Mouse (Mus musculus): ENCODE results near the gene Cnot6l. TPM values are rescaled to one million over a fixed set of nuclear protein-coding genes. Genes with fewer than 3 reads are reported as not detected.

The Cnot6l gene
- polyA plus RNA-seq, 1 experiment, result 4.7 TPM

- Histone ChIP-seq H3K4me3 (ENCODE audit: control insufficient read depth, low read depth, low read length) (no peak overlapping the region), H3K36me3 (ENCODE audit: control insufficient read depth, insufficient read depth, low read length) (no peaks in the 10 kb centered on the region), H3K27ac (ENCODE audit: control insufficient read depth, insufficient read depth, low read depth, low read length) (no peak overlapping the region), H3K27me3 (ENCODE audit: control insufficient read depth, insufficient read depth, low read length) (no peaks in the 10 kb centered on the region), H3K4me1 (ENCODE audit: control insufficient read depth, insufficient read depth, low read length) (no peaks in the 10 kb centered on the region; the same call in 1 of the 2 replicates)
- TF ChIP-seq POLR2A (IDR thresholded peaks at IDR 0.05; ENCODE audit: control insufficient read depth, low read depth, low read length) (no peak), CTCF (IDR thresholded peaks at IDR 0.05; ENCODE audit: control insufficient read depth, insufficient read depth, insufficient replicate concordance, low read depth, low read length) (no peak)
Observed at GRCm38 (mm10) chr5:96039188-96039840, 124.7 kb downstream of the Cnot6l start.

GRCm38 (mm10) chr5:96037684-96038121 is 126.3 kb downstream of the Cnot6l start:
- H3K36me3 ChIP-seq (ENCODE audit: control insufficient read depth, insufficient read depth, low read length), result no peaks in the 10 kb centered on the region
- no peak overlapping the region for H3K4me3 ChIP-seq (ENCODE audit: control insufficient read depth, low read depth, low read length)
- H3K27me3 ChIP-seq (ENCODE audit: control insufficient read depth, insufficient read depth, low read length), result no peaks in the 10 kb centered on the region
- H3K27ac ChIP-seq (ENCODE audit: control insufficient read depth, insufficient read depth, low read depth, low read length), result no peak overlapping the region
- H3K4me1 ChIP-seq (ENCODE audit: control insufficient read depth, insufficient read depth, low read length), result no peaks in the 10 kb centered on the region; the same call in 1 of the 2 replicates
- TF ChIP-seq CTCF (IDR thresholded peaks at IDR 0.05; ENCODE audit: control insufficient read depth, insufficient read depth, insufficient replicate concordance, low read depth, low read length), result no peak
- TF ChIP-seq POLR2A (IDR thresholded peaks at IDR 0.05; ENCODE audit: control insufficient read depth, low read depth, low read length), result no peak

GRCm38 (mm10) chr5:96036125-96036672 is 127.8 kb downstream of the Cnot6l start:
- Histone ChIP-seq H3K4me1 (ENCODE audit: control insufficient read depth, insufficient read depth, low read length) (no peaks in the 10 kb centered on the region; the same call in 1 of the 2 replicates), H3K27ac (ENCODE audit: control insufficient read depth, insufficient read depth, low read depth, low read length) (no peak overlapping the region), H3K27me3 (ENCODE audit: control insufficient read depth, insufficient read depth, low read length) (no peaks in the 10 kb centered on the region), H3K36me3 (ENCODE audit: control insufficient read depth, insufficient read depth, low read length) (no peaks in the 10 kb centered on the region), H3K4me3 (ENCODE audit: control insufficient read depth, low read depth, low read length) (no peak overlapping the region)
- TF ChIP-seq POLR2A (IDR thresholded peaks at IDR 0.05; ENCODE audit: control insufficient read depth, low read depth, low read length) (no peak), CTCF (IDR thresholded peaks at IDR 0.05; ENCODE audit: control insufficient read depth, insufficient read depth, insufficient replicate concordance, low read depth, low read length) (no peak)

GRCm38 (mm10) chr5:96034101-96034500 is 129.9 kb downstream of the Cnot6l start:
- H3K27me3 ChIP-seq (ENCODE audit: control insufficient read depth, insufficient read depth, low read length), result no peaks in the 10 kb centered on the region
- TF ChIP-seq POLR2A (IDR thresholded peaks at IDR 0.05; ENCODE audit: control insufficient read depth, low read depth, low read length) (no peak), CTCF (IDR thresholded peaks at IDR 0.05; ENCODE audit: control insufficient read depth, insufficient read depth, insufficient replicate concordance, low read depth, low read length) (no peak)
- H3K27ac ChIP-seq (ENCODE audit: control insufficient read depth, insufficient read depth, low read depth, low read length), result no peak overlapping the region
- no peak overlapping the region for H3K4me3 ChIP-seq (ENCODE audit: control insufficient read depth, low read depth, low read length)
- H3K4me1 ChIP-seq (ENCODE audit: control insufficient read depth, insufficient read depth, low read length), result no peaks in the 10 kb centered on the region; the same call in 1 of the 2 replicates
- no peaks in the 10 kb centered on the region for H3K36me3 ChIP-seq (ENCODE audit: control insufficient read depth, insufficient read depth, low read length)

- no peak for TF ChIP-seq CTCF (IDR thresholded peaks at IDR 0.05; ENCODE audit: control insufficient read depth, insufficient read depth, insufficient replicate concordance, low read depth, low read length)
- no peak for TF ChIP-seq POLR2A (IDR thresholded peaks at IDR 0.05; ENCODE audit: control insufficient read depth, low read depth, low read length)
- no peak overlapping the region for H3K4me3 ChIP-seq (ENCODE audit: control insufficient read depth, low read depth, low read length)
- no peaks in the 10 kb centered on the region for H3K4me1 ChIP-seq (ENCODE audit: control insufficient read depth, insufficient read depth, low read length)
- H3K27me3 ChIP-seq (ENCODE audit: control insufficient read depth, insufficient read depth, low read length), result no peaks in the 10 kb centered on the region
- H3K36me3 ChIP-seq (ENCODE audit: control insufficient read depth, insufficient read depth, low read length), result no peaks in the 10 kb centered on the region
- no peak overlapping the region for H3K27ac ChIP-seq (ENCODE audit: control insufficient read depth, insufficient read depth, low read depth, low read length)
Observed at GRCm38 (mm10) chr5:96029821-96030220, 134.2 kb downstream of the Cnot6l start.

Other genes with a start within 250 kb of the Cnot6l start
- gene Cxcl13, start 207.2 kb downstream of the Cnot6l start, polyA plus RNA-seq (2012; rRNA removed), result not detected in 2 replicates
- gene Mrpl1, start 45.3 kb upstream of the Cnot6l start, polyA plus RNA-seq (2012; rRNA removed), result 8.3 and 9.0 TPM in 2 replicates
- gene Fras1, start 209.8 kb upstream of the Cnot6l start, polyA plus RNA-seq (2012; rRNA removed), result 0.22 and 0.29 TPM in 2 replicates